Mouse (Mus musculus) embryonic fibroblast, embryonic 13.5 days (primary cell): Measurements from ENCODE around the gene Alox5ap.

Experiments used
- CTCF ChIP-seq: IDR thresholded peaks from 2 replicates; pipeline ENCODE4 v1.5.1; 2011; ENCODE audit warnings: mild to moderate bottlenecking, control low read depth, low read length, moderate library complexity, borderline replicate concordance; ENCODE audit not compliant: insufficient read depth
- POLR2A ChIP-seq: IDR thresholded peaks from 2 replicates; pipeline ENCODE4 v1.6.1; 2011; ENCODE audit warnings: low read depth, mild to moderate bottlenecking, control low read depth, low read length, moderate library complexity

- no peak for TF ChIP-seq POLR2A
- no peak for TF ChIP-seq CTCF
Observed at GRCm38 (mm10) chr5:149259093-149259492, 5.5 kb upstream of the Alox5ap start.
